Mouse (Mus musculus): ENCODE measurements at regions not wholly inside any gene's neighbourhood (a gene's known extent, or its start where the extent isn't known, plus 50 kb on each side); places are given as distances from the start of the nearest gene placed in this dataset.

DNA sequence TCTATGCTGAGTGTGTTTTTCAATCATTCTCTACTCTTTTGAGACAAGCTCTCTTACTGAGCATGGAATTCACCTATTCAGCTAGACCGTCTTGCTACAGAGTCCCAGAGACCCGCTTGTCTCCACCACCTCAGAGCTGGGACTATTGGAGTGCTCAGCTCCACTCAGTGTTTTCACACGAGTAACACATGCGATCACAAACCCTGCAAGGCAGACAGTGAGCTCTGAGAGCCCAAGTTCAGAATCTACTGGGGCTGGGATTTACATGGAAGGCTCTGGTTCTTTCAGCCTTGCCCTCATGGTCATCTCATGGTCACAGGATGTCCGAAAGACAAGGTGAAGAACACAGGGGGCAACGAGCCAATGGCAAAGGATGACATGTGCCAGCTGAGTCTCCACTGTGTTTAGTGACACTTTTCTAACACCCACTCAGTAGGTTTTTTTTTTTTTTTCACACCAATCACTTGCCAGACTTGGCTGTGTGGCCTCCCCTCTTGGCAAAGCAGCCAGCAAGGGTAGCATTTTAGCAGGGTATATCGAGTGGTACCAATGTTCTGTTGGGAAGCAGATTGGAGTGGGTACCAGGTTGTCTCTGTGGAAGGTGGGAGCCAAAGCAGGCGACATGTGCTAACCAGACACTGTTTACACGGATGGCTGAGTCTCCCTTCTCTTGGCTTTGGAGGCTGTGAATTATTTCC, 51.2 kb upstream of the Gtsf1l start:
- Histone ChIP-seq H3K36me3 (replicated peaks; ENCODE audit: control insufficient read depth, insufficient read depth) (no peaks in the 10 kb centered on the region), H3K27ac (no peak overlapping the region), H3K4me3 (replicated peaks; ENCODE audit: low read length) (no peak overlapping the region), H3K27me3 (ENCODE audit: control insufficient read depth, insufficient read depth, low read length) (no peaks in the 10 kb centered on the region), H3K4me2 (replicated peaks) (no peak overlapping the region), H3K9me3 (ENCODE audit: control insufficient read depth, low read length) (no peaks in the 10 kb centered on the region), H3K4me1 (replicated peaks; ENCODE audit: control insufficient read depth, insufficient read depth, low read length) (peaks cover 16% of the 10 kb centered on the region), H3K9ac (no peak overlapping the region)
- DNase-seq (ENCODE audit: low spot score) = no peak
- ATAC-seq (ENCODE audit: low FRiP score) = no peak
- WGBS = 79% methylated on average over 9 of the region's 9 CpGs

DNA sequence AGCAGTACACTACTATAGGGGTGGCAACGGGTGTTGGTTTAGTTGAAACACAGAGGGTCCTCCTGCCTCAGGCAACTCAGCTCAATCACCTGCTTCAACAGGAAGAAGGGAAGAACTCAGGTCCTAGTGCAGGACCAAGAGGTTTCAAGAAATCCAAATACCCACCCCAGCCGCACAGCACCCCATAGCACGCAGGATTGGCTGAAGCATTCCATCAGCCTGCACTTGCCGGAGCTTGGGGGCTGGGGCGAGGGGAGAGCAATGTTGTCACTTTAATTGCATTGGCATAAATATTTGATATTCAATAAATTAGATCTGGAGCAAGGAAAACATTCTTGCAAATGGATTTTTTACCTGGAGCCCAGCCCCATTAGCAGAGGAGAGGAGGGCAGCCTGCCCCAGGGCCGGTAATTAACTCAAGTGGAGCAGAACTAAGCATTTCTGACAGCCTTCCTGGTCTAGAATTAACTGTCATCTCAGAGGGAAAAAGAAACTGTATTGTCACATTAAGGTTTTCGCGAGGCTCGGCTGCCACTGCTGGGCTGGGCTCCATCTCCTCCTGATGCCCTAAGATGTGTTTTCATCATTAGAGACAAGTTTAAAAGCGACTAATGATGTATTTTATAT, 55.2 kb upstream of the Gtsf1l start:
- DNase-seq (ENCODE audit: low spot score) (no peak), ATAC-seq (ENCODE audit: low FRiP score) (peak; percentile 43; the same call in 1 of the 2 replicates)
- Histone ChIP-seq H3K4me2 (replicated peaks) (peak overlapping the region; percentile 24), H3K27me3 (ENCODE audit: control insufficient read depth, insufficient read depth, low read length) (no peaks in the 10 kb centered on the region), H3K9me3 (ENCODE audit: control insufficient read depth, low read length) (no peaks in the 10 kb centered on the region), H3K36me3 (replicated peaks; ENCODE audit: control insufficient read depth, insufficient read depth) (no peaks in the 10 kb centered on the region), H3K4me1 (replicated peaks; ENCODE audit: control insufficient read depth, insufficient read depth, low read length) (peaks cover 18% of the 10 kb centered on the region), H3K9ac (no peak overlapping the region), H3K27ac (peak overlapping the region; percentile 69), H3K4me3 (replicated peaks; ENCODE audit: low read length) (no peak overlapping the region)
- WGBS = 44% methylated on average over 10 of the region's 10 CpGs

- 39% methylated on average over 13 of the region's 13 CpGs for WGBS
- 0 out of 2 replicates have a peak overlapping the region, but pooled peaks have one; percentile 2 for H3K9ac ChIP-seq
- H3K27ac ChIP-seq = peak overlapping the region; percentile 69
- H3K36me3 ChIP-seq (replicated peaks; ENCODE audit: control insufficient read depth, insufficient read depth) = no peaks in the 10 kb centered on the region
- peaks cover 18% of the 10 kb centered on the region for H3K4me1 ChIP-seq (replicated peaks; ENCODE audit: control insufficient read depth, insufficient read depth, low read length)
- DNase-seq (ENCODE audit: low spot score) (no peak), ATAC-seq (ENCODE audit: low FRiP score) (0 out of 2 replicates have a peak, but pooled peaks have one; percentile 14)
- H3K27me3 ChIP-seq (ENCODE audit: control insufficient read depth, insufficient read depth, low read length) = no peaks in the 10 kb centered on the region
- no peak overlapping the region for H3K4me3 ChIP-seq (replicated peaks; ENCODE audit: low read length)
- no peaks in the 10 kb centered on the region for H3K9me3 ChIP-seq (ENCODE audit: control insufficient read depth, low read length)
- peak overlapping the region; percentile 24 for H3K4me2 ChIP-seq (replicated peaks)
Measured at GRCm38 (mm10) chr2:163143413-163143812, 55.8 kb upstream of the Gtsf1l start.

DNA sequence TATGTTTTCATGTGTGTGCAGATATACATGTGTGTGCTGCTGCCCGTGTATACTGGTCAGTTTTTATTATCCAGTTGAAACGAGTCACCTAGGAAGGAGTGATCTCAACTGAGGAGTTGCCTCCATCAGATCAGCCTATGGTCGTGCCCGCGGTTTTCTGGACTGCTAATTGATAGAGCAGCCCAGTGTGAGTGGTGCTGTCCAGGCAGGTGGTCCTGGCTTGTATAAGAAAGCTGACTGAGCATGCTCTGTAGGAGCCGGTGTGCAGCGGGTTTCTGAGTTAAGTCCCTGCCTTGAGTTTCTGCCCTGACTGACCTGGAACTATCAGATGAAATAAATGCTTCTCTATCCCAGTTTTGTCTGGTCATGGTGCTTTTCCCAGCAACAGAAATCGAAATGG, 56.9 kb upstream of the Tox2 start:
- DNase-seq (ENCODE audit: low spot score) = no peak

DNA sequence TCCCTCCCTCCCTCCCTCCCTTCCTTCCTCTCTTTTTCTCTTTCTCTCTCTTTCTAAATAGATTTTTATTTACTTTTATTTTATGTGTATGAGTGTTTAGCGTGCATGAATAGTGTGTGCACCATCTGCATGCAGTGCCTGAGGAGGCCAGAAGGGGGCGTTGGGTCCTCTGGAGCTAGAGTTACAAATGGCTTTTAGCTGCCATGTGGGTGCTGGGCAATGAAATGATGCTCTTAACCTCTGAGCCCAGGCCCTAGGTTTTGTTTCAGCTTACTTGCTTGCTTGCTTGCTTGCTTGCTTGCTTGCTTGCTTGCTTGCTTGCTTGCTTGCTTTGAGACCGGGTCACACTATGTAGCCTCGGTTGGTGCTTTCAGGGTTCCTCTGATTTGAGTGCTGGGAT, 56.4 kb upstream of the Tox2 start:
- no peak for DNase-seq (ENCODE audit: low spot score)
- no peak overlapping the region for H3K9ac ChIP-seq
- 89% methylated on average over 4 of the region's 4 CpGs for WGBS
- no peak overlapping the region for H3K4me2 ChIP-seq (replicated peaks)
- H3K4me1 ChIP-seq (replicated peaks; ENCODE audit: control insufficient read depth, insufficient read depth, low read length) = peaks cover 16% of the 10 kb centered on the region
- H3K27ac ChIP-seq = no peak overlapping the region
- no peaks in the 10 kb centered on the region for H3K27me3 ChIP-seq (ENCODE audit: control insufficient read depth, insufficient read depth, low read length)
- no peaks in the 10 kb centered on the region for H3K36me3 ChIP-seq (replicated peaks; ENCODE audit: control insufficient read depth, insufficient read depth)
- H3K4me3 ChIP-seq (replicated peaks; ENCODE audit: low read length) = no peak overlapping the region
- no peaks in the 10 kb centered on the region for H3K9me3 ChIP-seq (ENCODE audit: control insufficient read depth, low read length)
- no peak for ATAC-seq (ENCODE audit: low FRiP score)

More for the DNA sequence above, 56.9 kb upstream of the Tox2 start:
- Histone ChIP-seq H3K4me2 (replicated peaks) (no peak overlapping the region), H3K36me3 (replicated peaks; ENCODE audit: control insufficient read depth, insufficient read depth) (no peaks in the 10 kb centered on the region), H3K27ac (no peak overlapping the region), H3K27me3 (ENCODE audit: control insufficient read depth, insufficient read depth, low read length) (no peaks in the 10 kb centered on the region), H3K9ac (no peak overlapping the region), H3K4me3 (replicated peaks; ENCODE audit: low read length) (no peak overlapping the region), H3K4me1 (replicated peaks; ENCODE audit: control insufficient read depth, insufficient read depth, low read length) (peaks cover 16% of the 10 kb centered on the region), H3K9me3 (ENCODE audit: control insufficient read depth, low read length) (no peaks in the 10 kb centered on the region)
- ATAC-seq (ENCODE audit: low FRiP score) = no peak
- WGBS = 87% methylated on average over 8 of the region's 8 CpGs

GRCm38 (mm10) chr2:163147381-163147780, 55.5 kb upstream of the Tox2 start:
- DNase-seq (ENCODE audit: low spot score) = no peak
- peaks cover 19% of the 10 kb centered on the region for H3K4me1 ChIP-seq (replicated peaks; ENCODE audit: control insufficient read depth, insufficient read depth, low read length)
- H3K27ac ChIP-seq = no peak overlapping the region
- H3K27me3 ChIP-seq (ENCODE audit: control insufficient read depth, insufficient read depth, low read length) = no peaks in the 10 kb centered on the region
- H3K4me3 ChIP-seq (replicated peaks; ENCODE audit: low read length) = no peak overlapping the region
- H3K36me3 ChIP-seq (replicated peaks; ENCODE audit: control insufficient read depth, insufficient read depth) = no peaks in the 10 kb centered on the region
- H3K9me3 ChIP-seq (ENCODE audit: control insufficient read depth, low read length) = no peaks in the 10 kb centered on the region
- H3K4me2 ChIP-seq (replicated peaks) = no peak overlapping the region
- 82% methylated on average over 4 of the region's 4 CpGs for WGBS
- H3K9ac ChIP-seq = no peak overlapping the region
- ATAC-seq (ENCODE audit: low FRiP score) = no peak

GRCm38 (mm10) chr2:163151016-163151415, 51.9 kb upstream of the Tox2 start:
- 67% methylated on average over 15 of the region's 15 CpGs for WGBS
- H3K4me3 ChIP-seq (replicated peaks; ENCODE audit: low read length) = no peak overlapping the region
- H3K4me2 ChIP-seq (replicated peaks) = no peak overlapping the region
- no peaks in the 10 kb centered on the region for H3K27me3 ChIP-seq (ENCODE audit: control insufficient read depth, insufficient read depth, low read length)
- DNase-seq (ENCODE audit: low spot score) (no peak), ATAC-seq (ENCODE audit: low FRiP score) (no peak)
- H3K27ac ChIP-seq = no peak overlapping the region
- peaks cover 14% of the 10 kb centered on the region; the same call in 1 of the 2 replicates for H3K4me1 ChIP-seq (replicated peaks; ENCODE audit: control insufficient read depth, insufficient read depth, low read length)
- H3K9ac ChIP-seq = no peak overlapping the region
- H3K36me3 ChIP-seq (replicated peaks; ENCODE audit: control insufficient read depth, insufficient read depth) = no peaks in the 10 kb centered on the region
- H3K9me3 ChIP-seq (ENCODE audit: control insufficient read depth, low read length) = no peaks in the 10 kb centered on the region

DNA sequence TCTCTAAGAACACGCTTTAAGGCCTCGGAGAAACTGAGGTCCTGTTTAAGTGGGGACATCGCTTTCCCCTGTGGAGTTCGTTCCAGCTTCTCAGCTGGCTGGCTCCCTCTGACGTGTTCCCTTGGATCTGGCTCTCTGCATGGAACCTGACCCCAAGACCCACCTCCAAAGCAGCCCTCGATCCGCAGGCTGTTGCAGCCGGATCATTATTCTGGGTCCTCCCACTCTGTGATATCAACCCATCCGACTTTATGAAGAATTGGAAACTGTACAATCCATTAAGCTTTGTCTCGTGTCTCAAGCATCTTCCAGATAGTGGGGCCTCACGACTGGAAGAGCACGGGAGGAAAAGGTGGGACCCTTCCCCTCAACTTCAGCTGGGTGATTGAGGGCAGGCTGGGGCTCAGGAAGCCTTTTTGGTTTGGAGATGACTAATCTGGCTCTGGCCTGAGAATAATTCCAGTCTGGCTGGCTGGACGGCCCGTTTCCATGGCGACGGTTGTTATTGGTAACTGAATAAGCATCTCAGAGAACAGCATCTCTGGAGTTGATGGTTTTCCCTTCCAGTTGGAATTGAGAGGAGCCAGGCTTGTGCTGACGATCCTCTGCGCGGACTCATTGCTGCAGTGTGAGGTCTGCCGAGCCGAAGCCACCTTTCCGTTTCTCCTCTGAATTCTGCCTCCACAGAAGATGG, 50.4 kb upstream of the Tox2 start:
- H3K36me3 ChIP-seq (replicated peaks; ENCODE audit: control insufficient read depth, insufficient read depth) = no peaks in the 10 kb centered on the region
- H3K27ac ChIP-seq = peak overlapping the region; percentile 58
- peaks cover 14% of the 10 kb centered on the region; the same call in 1 of the 2 replicates for H3K4me1 ChIP-seq (replicated peaks; ENCODE audit: control insufficient read depth, insufficient read depth, low read length)
- H3K9me3 ChIP-seq (ENCODE audit: control insufficient read depth, low read length) = no peaks in the 10 kb centered on the region
- ATAC-seq (ENCODE audit: low FRiP score) (peak; percentile 57; the same call in 1 of the 2 replicates), DNase-seq (ENCODE audit: low spot score) (peak; percentile 87)
- WGBS = 32% methylated on average over 22 of the region's 22 CpGs
- H3K4me3 ChIP-seq (replicated peaks; ENCODE audit: low read length) = no peak overlapping the region
- H3K9ac ChIP-seq = no peak overlapping the region
- H3K4me2 ChIP-seq (replicated peaks) = 0 out of 2 replicates have a peak overlapping the region, but pooled peaks have one; percentile 20
- H3K27me3 ChIP-seq (ENCODE audit: control insufficient read depth, insufficient read depth, low read length) = no peaks in the 10 kb centered on the region
